Mouse (Mus musculus) kidney, embryonic 14.5 days (tissue): ENCODE data around the gene Bmp6. TPM values are rescaled to one million over a fixed set of nuclear protein-coding genes. Genes with fewer than 3 reads are reported as not detected.

Source experiments
- ATAC-seq: fragments of 200-750 bp; cut with Nextera tagmentation; 2 replicates; pipeline ENCODE4 v1.8.0; 2017; ENCODE audit warnings: moderate number of reproducible peaks, mild to moderate bottlenecking, moderate TSS enrichment, moderate library complexity; ENCODE audit not compliant: low FRiP score, low TSS enrichment
- H3K27ac ChIP-seq: fragments of 300-500 bp; sonication (generic); 2 replicates; pipeline ENCODE4 v1.5.1; 2014; ENCODE audit warnings: low read depth, mild to moderate bottlenecking, low read length, moderate library complexity, mixed read lengths
- H3K27me3 ChIP-seq: fragments of 300-500 bp; sonication (generic); 2 replicates; pipeline ENCODE4 v1.6.1; 2014; ENCODE audit warnings: mild to moderate bottlenecking, low read length; ENCODE audit not compliant: control insufficient read depth, insufficient read depth
- H3K36me3 ChIP-seq: fragments of 300-500 bp; sonication (generic); 2 replicates; pipeline ENCODE4 v1.6.1; 2014; ENCODE audit warnings: low read length, mixed read lengths; ENCODE audit not compliant: control insufficient read depth, insufficient read depth
- H3K4me1 ChIP-seq: fragments of 300-500 bp; sonication (generic); 2 replicates; pipeline ENCODE4 v1.6.1; 2014; ENCODE audit warnings: low read length, mixed read lengths; ENCODE audit not compliant: control insufficient read depth, insufficient read depth
- H3K4me2 ChIP-seq: fragments of 300-500 bp; sonication (generic); replicated peaks from 2 replicates; pipeline ENCODE4 v1.6.1; 2014; ENCODE audit warnings: low read depth, mild to moderate bottlenecking, low read length
- H3K4me3 ChIP-seq: fragments of 300-500 bp; sonication (generic); 2 replicates; pipeline ENCODE4 v1.5.1; 2014; ENCODE audit warnings: mild to moderate bottlenecking, low read length
- H3K9ac ChIP-seq: fragments of 300-500 bp; sonication (generic); 2 replicates; pipeline ENCODE4 v1.6.1; 2014; ENCODE audit warnings: low read depth, mild to moderate bottlenecking, low read length, moderate library complexity
- H3K9me3 ChIP-seq: fragments of 300-500 bp; sonication (generic); 2 replicates; pipeline ENCODE4 v1.6.1; 2016; ENCODE audit warnings: low read length; ENCODE audit not compliant: control insufficient read depth
- WGBS: fragments of 180-500 bp; shearing (Covaris S2); extraction: QIAGEN DNeasy Blood & Tissue Kit; methylation state at CpG from one replicate; pipeline ENCODE4 v1.1.7; 2014; 5-methylcytosine and 5-hydroxymethylcytosine counted together
- polyA plus RNA-seq: library from polyadenylated mRNA; unstranded; fragments of >200 nt; fragmentation: Nextera tagmentation; extraction: Ambion mirVana; gene quantifications from 2 replicates; pipeline ENCODE4 v1.2.1, GENCODE M21; 2014

Bmp6 gene
- polyA plus RNA-seq, 1 experiment from 2014 or later: 1.6 TPM

DNA sequence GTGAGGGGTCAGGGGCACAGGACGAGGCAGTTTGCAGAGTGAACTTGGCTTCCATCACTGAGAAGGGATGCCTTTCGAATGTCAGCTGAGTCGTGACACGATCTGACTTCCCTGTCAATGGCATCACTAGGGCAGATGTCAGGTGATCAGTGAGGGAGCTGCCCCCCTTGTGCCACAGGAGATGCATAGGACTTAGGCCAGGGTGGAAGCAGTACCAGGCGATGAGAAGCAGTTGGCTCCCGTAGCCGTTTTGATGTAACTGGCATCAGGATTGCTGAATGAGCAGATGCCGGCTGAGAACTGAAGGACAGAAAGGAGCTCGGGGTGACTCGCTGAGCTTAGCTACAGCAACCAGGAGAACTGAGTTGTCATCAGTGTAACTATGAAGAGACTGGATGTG, 188.6 kb downstream of the Bmp6 start:
- 87% methylated on average over 10 of the region's 10 CpGs for WGBS
- Histone ChIP-seq H3K4me3 (no peak overlapping the region), H3K27me3 (no peaks in the 10 kb centered on the region), H3K27ac (no peak overlapping the region), H3K9me3 (no peaks in the 10 kb centered on the region), H3K4me2 (no peak overlapping the region), H3K36me3 (no peaks in the 10 kb centered on the region), H3K9ac (no peak overlapping the region), H3K4me1 (no peaks in the 10 kb centered on the region)
- ATAC-seq: no peak

- H3K9me3 ChIP-seq: no peaks in the 10 kb centered on the region
- ATAC-seq: no peak
Measured at GRCm38 (mm10) chr13:38534016-38534415, 189.1 kb downstream of the Bmp6 start.

GRCm38 (mm10) chr13:38534731-38535130, 189.8 kb downstream of the Bmp6 start:
- no peak overlapping the region for H3K4me2 ChIP-seq
- H3K27me3 ChIP-seq: no peaks in the 10 kb centered on the region
- no peaks in the 10 kb centered on the region for H3K4me1 ChIP-seq
- no peak overlapping the region for H3K27ac ChIP-seq
- no peak overlapping the region for H3K4me3 ChIP-seq
- no peak for ATAC-seq
- H3K9me3 ChIP-seq: no peaks in the 10 kb centered on the region
- no peak overlapping the region for H3K9ac ChIP-seq
- WGBS: 84% methylated on average over 6 of the region's 6 CpGs
- no peaks in the 10 kb centered on the region for H3K36me3 ChIP-seq

More at GRCm38 (mm10) chr13:38534016-38534415, 189.1 kb downstream of the Bmp6 start:
- Histone ChIP-seq H3K27ac (no peak overlapping the region), H3K36me3 (no peaks in the 10 kb centered on the region), H3K27me3 (no peaks in the 10 kb centered on the region), H3K4me1 (no peaks in the 10 kb centered on the region), H3K4me2 (no peak overlapping the region), H3K9ac (no peak overlapping the region), H3K4me3 (no peak overlapping the region)
- WGBS: 37% methylated on average over 6 of the region's 6 CpGs

GRCm38 (mm10) chr13:38537521-38537920, 192.6 kb downstream of the Bmp6 start:
- Histone ChIP-seq H3K4me1 (no peaks in the 10 kb centered on the region), H3K4me2 (no peak overlapping the region), H3K27me3 (no peaks in the 10 kb centered on the region), H3K27ac (no peak overlapping the region), H3K9me3 (no peaks in the 10 kb centered on the region), H3K9ac (no peak overlapping the region), H3K36me3 (no peaks in the 10 kb centered on the region), H3K4me3 (no peak overlapping the region)
- ATAC-seq: no peak

DNA sequence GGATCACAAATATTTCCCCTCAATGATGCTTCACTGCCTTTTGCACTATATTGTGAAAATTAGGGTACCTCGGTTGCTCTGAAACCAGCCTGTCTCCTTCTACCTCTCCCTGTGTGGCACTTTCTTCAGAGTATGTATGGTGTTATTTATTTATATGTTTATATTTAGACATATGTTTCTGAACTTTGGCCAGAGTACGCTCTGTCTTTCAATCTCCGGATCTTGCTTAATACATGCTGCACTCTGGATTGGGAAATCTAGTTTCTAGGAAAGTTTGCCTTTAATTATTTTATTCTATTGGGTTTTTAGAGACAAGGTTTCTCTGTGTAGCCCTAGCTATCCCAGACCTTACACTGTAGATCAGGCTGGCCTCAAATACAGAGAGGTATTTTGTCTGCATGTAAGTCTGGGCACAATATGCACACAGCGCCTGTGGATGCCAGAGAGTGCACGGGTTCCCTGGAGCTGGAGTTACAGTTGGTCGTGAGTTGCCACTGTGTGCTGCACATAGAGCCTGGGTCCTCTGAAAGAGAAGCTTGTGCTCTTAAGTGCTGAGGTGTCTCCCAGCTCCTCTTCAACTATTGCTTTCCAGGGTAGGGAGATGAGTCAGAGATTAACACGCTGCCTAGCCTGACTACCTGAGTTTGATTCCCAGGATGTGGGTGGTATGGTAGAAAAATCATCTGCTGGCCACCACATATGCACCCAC, 194.4 kb downstream of the Bmp6 start:
- H3K4me2 ChIP-seq: no peak overlapping the region
- 91% methylated on average over 7 of the region's 7 CpGs for WGBS
- H3K9me3 ChIP-seq: no peaks in the 10 kb centered on the region

DNA sequence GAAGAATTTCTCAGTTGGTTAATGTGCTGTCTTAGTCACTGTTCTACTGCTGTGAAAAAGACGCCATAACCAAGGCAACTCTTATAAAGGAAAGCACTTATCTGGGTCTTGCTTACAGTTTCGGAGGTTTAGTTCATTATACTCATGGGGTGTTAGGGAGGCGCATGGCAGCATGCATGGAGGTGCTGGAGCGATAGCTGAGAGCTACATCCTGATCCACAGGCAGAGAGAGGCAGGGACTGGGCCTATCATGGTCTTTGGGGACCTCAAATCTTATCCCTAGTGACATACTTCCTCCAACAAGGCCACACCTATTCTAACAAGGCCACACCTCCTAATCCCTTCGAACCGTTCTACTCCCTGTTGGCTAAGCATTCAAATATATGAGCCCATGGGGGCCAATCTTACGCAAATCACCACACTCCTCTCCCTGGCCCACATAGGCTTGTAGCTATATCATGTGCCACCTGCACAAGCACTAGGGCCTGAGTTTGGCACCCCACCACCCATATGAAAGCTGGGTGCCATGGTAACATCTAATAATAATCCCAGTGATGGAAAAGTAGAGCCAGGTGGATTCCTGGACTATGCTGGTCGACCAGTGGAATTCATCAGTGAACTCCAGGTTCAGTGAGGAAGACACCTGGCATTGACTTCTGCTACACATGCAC, 198.7 kb downstream of the Bmp6 start:
- Histone ChIP-seq H3K27ac (no peak overlapping the region), H3K4me3 (no peak overlapping the region), H3K36me3 (no peaks in the 10 kb centered on the region), H3K27me3 (no peaks in the 10 kb centered on the region), H3K4me2 (no peak overlapping the region), H3K9me3 (no peaks in the 10 kb centered on the region), H3K4me1 (no peaks in the 10 kb centered on the region), H3K9ac (no peak overlapping the region)
- 91% methylated on average over 8 of the region's 8 CpGs for WGBS
- ATAC-seq: no peak

More for the DNA sequence above, 194.4 kb downstream of the Bmp6 start:
- Histone ChIP-seq H3K4me1 (no peaks in the 10 kb centered on the region), H3K36me3 (no peaks in the 10 kb centered on the region), H3K4me3 (no peak overlapping the region), H3K27me3 (no peaks in the 10 kb centered on the region), H3K9ac (no peak overlapping the region), H3K27ac (no peak overlapping the region)
- no peak for ATAC-seq

- WGBS: 83% methylated on average over 8 of the region's 8 CpGs
- no peak overlapping the region for H3K27ac ChIP-seq
- ATAC-seq: no peak
- no peak overlapping the region for H3K4me3 ChIP-seq
- no peak overlapping the region for H3K4me2 ChIP-seq
- H3K36me3 ChIP-seq: no peaks in the 10 kb centered on the region
- no peaks in the 10 kb centered on the region for H3K9me3 ChIP-seq
- no peaks in the 10 kb centered on the region for H3K27me3 ChIP-seq
- no peak overlapping the region for H3K9ac ChIP-seq
- no peaks in the 10 kb centered on the region for H3K4me1 ChIP-seq
Measured at GRCm38 (mm10) chr13:38544769-38545445, 200.0 kb downstream of the Bmp6 start.

GRCm38 (mm10) chr13:38545460-38545859, 200.6 kb downstream of the Bmp6 start:
- no peaks in the 10 kb centered on the region for H3K9me3 ChIP-seq
- ATAC-seq: no peak
- WGBS: 70% methylated on average over 3 of the region's 3 CpGs

GRCm38 (mm10) chr13:38546754-38547153, 201.8 kb downstream of the Bmp6 start:
- no peak for ATAC-seq

More at GRCm38 (mm10) chr13:38545460-38545859, 200.6 kb downstream of the Bmp6 start:
- Histone ChIP-seq H3K36me3 (no peaks in the 10 kb centered on the region), H3K27me3 (no peaks in the 10 kb centered on the region), H3K4me1 (no peaks in the 10 kb centered on the region), H3K4me3 (no peak overlapping the region), H3K27ac (no peak overlapping the region), H3K9ac (no peak overlapping the region), H3K4me2 (no peak overlapping the region)

More at GRCm38 (mm10) chr13:38546754-38547153, 201.8 kb downstream of the Bmp6 start:
- Histone ChIP-seq H3K4me2 (no peak overlapping the region), H3K27ac (no peak overlapping the region), H3K27me3 (no peaks in the 10 kb centered on the region), H3K9ac (no peak overlapping the region), H3K4me3 (no peak overlapping the region), H3K9me3 (no peaks in the 10 kb centered on the region), H3K4me1 (no peaks in the 10 kb centered on the region), H3K36me3 (no peaks in the 10 kb centered on the region)
- WGBS: 76% methylated on average over 4 of the region's 4 CpGs
